Mouse (Mus musculus) limb, embryonic 14.5 days (tissue): ENCODE measurements around the gene Car15. TPM values are rescaled to one million over a fixed set of nuclear protein-coding genes. Genes with fewer than 3 reads are reported as not detected.

Experiments used
- ATAC-seq: fragments of 200-750 bp; cut with Nextera tagmentation; 2 replicates; pipeline ENCODE4 v1.8.0; 2017; ENCODE audit warnings: low read depth, moderate number of reproducible peaks, moderate TSS enrichment; ENCODE audit not compliant: low FRiP score
- DNase-seq: peaks from one replicate; pipeline ENCODE4 v3.0.0-alpha.2; 2015; ENCODE audit warnings: low spot score
- H3K27ac ChIP-seq: fragments of 300-500 bp; sonication (generic); replicated peaks from 2 replicates; pipeline ENCODE4 v1.5.1; 2014; ENCODE audit warnings: low read depth, mild to moderate bottlenecking, low read length, moderate library complexity, mixed read lengths
- H3K27me3 ChIP-seq: fragments of 300-500 bp; sonication (generic); 2 replicates; pipeline ENCODE4 v1.6.1; 2014; ENCODE audit warnings: low read length, mixed read lengths; ENCODE audit not compliant: control insufficient read depth, insufficient read depth
- H3K36me3 ChIP-seq: fragments of 300-500 bp; sonication (generic); 2 replicates; pipeline ENCODE4 v1.6.1; 2014; ENCODE audit warnings: mild to moderate bottlenecking, low read length, moderate library complexity, mixed read lengths; ENCODE audit not compliant: control insufficient read depth, insufficient read depth
- H3K4me1 ChIP-seq: fragments of 300-500 bp; sonication (generic); 2 replicates; pipeline ENCODE4 v1.6.1; 2014; ENCODE audit warnings: antibody characterized with exemption, low read length, mixed read lengths; ENCODE audit not compliant: control insufficient read depth, insufficient read depth
- H3K4me2 ChIP-seq: fragments of 300-500 bp; sonication (generic); replicated peaks from 2 replicates; pipeline ENCODE4 v1.6.1; 2014; ENCODE audit warnings: low read depth, mild to moderate bottlenecking, low read length, moderate library complexity; ENCODE audit not compliant: severe bottlenecking
- H3K4me3 ChIP-seq: fragments of 300-500 bp; sonication (generic); replicated peaks from 2 replicates; pipeline ENCODE4 v1.5.1; 2014; ENCODE audit warnings: low read length
- H3K9ac ChIP-seq: fragments of 300-500 bp; sonication (generic); 2 replicates; pipeline ENCODE4 v1.6.1; 2014; ENCODE audit warnings: mild to moderate bottlenecking, low read depth, low read length, moderate library complexity; ENCODE audit not compliant: severe bottlenecking
- H3K9me3 ChIP-seq: fragments of 300-500 bp; sonication (generic); 2 replicates; pipeline ENCODE4 v1.6.1; 2016; ENCODE audit warnings: low read length; ENCODE audit not compliant: control insufficient read depth
- POLR2A ChIP-seq: fragments of 200-500 bp; IDR thresholded peaks from 2 replicates; pipeline ENCODE4 v1.8.0; 2012; ENCODE audit warnings: inconsistent platforms, mild to moderate bottlenecking, moderate library complexity, borderline replicate concordance; ENCODE audit not compliant: insufficient read depth, insufficient read length; ENCODE audit errors: extremely low read depth
- WGBS: fragments of 180-500 bp; shearing (Covaris S2); extraction: QIAGEN DNeasy Blood & Tissue Kit; methylation state at CpG from one replicate; pipeline ENCODE4 v1.1.7; 2014; 5-methylcytosine and 5-hydroxymethylcytosine counted together
- polyA plus RNA-seq, 2 experiments: library from polyadenylated mRNA; depleted of rRNA in 1 of 2; stranded (reverse) in 1 of 2; unstranded in 1 of 2; fragments of >200 nt; fragmentation: Nextera tagmentation in 1 of 2; extraction: Ambion mirVana in 1 of 2; gene quantifications; 2 replicates each; pipeline versions ENCODE4 v1.2.1 to v1.2.3; 2012 to 2014

Car15 gene
- polyA plus RNA-seq, 2 experiments, result 3.2 to 8.6 TPM

GRCm38 (mm10) chr16:17872995-17873394 lies 34.8 kb upstream of the Car15 start:
- Histone ChIP-seq H3K36me3 (peaks cover 44% of the 10 kb centered on the region), H3K4me3 (no peak overlapping the region), H3K4me2 (no peak overlapping the region), H3K9me3 (no peaks in the 10 kb centered on the region), H3K27ac (no peak overlapping the region), H3K4me1 (no peaks in the 10 kb centered on the region), H3K9ac (no peak overlapping the region), H3K27me3 (no peaks in the 10 kb centered on the region)
- TF ChIP-seq POLR2A, result no peak
- ATAC-seq, result no peak
- WGBS, result 47% methylated on average over 4 of the region's 4 CpGs
- DNase-seq, result no peak

DNA sequence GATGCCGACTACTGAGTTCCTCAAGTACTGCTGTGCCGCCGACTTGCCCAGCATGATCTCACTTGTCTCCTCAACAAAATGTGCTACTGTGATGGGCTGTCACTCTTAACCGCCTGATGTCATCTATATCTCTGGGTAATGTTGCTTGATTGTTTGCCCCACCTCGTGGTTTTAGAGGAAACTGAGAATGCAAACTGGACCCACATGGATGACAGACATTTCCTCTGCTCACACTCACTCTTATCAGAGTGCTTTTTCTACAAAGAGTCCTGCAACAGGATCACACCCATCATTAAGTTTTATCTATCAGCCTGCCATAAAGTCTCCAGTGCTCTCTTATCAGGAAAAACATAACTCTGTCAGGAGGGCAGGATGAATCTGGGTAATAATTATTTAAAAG lies 33.1 kb upstream of the Car15 start:
- Histone ChIP-seq H3K4me1 (no peaks in the 10 kb centered on the region), H3K9me3 (no peaks in the 10 kb centered on the region), H3K4me3 (no peak overlapping the region), H3K27me3 (no peaks in the 10 kb centered on the region), H3K36me3 (peaks cover 38% of the 10 kb centered on the region), H3K27ac (no peak overlapping the region), H3K4me2 (no peak overlapping the region), H3K9ac (no peak overlapping the region)
- no peak for ATAC-seq
- TF ChIP-seq POLR2A, result no peak
- DNase-seq, result no peak
- WGBS, result 86% methylated on average over 5 of the region's 5 CpGs

GRCm38 (mm10) chr16:17865770-17866169 lies 27.6 kb upstream of the Car15 start:
- no peak overlapping the region for H3K4me3 ChIP-seq
- no peak overlapping the region for H3K27ac ChIP-seq
- ATAC-seq (no peak), DNase-seq (no peak)
- no peak for TF ChIP-seq POLR2A
- H3K27me3 ChIP-seq, result no peaks in the 10 kb centered on the region
- no peaks in the 10 kb centered on the region for H3K4me1 ChIP-seq
- no peak overlapping the region for H3K4me2 ChIP-seq
- H3K9ac ChIP-seq, result no peak overlapping the region
- 42% methylated on average over 6 of the region's 6 CpGs for WGBS
- no peaks in the 10 kb centered on the region for H3K9me3 ChIP-seq
- peaks cover 31% of the 10 kb centered on the region for H3K36me3 ChIP-seq

DNA sequence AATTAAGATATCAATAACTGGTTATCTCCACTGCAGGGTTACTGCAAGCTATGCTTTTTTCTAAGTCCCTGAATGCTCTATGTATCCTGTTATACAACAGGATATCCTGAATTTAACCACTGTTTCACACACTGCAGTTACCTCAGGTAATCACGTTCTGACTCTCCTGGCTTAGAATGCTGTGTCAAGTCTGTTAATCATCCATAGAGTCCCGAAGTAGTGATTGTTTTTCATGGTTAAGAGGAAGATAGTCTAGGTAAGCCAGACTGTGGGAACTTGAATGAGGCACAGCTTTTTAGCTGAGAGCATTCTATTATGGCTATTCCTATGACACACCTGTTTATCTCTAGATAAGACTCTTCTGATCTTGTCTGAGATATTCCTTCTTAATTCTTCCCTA lies 27.1 kb upstream of the Car15 start:
- Histone ChIP-seq H3K4me1 (no peaks in the 10 kb centered on the region), H3K4me3 (no peak overlapping the region), H3K9me3 (no peaks in the 10 kb centered on the region), H3K9ac (no peak overlapping the region), H3K4me2 (no peak overlapping the region), H3K27me3 (no peaks in the 10 kb centered on the region), H3K36me3 (peaks cover 31% of the 10 kb centered on the region), H3K27ac (no peak overlapping the region)
- no peak for ATAC-seq
- no peak for TF ChIP-seq POLR2A
- WGBS, result 89% methylated on average over 2 of the region's 2 CpGs
- no peak for DNase-seq

DNA sequence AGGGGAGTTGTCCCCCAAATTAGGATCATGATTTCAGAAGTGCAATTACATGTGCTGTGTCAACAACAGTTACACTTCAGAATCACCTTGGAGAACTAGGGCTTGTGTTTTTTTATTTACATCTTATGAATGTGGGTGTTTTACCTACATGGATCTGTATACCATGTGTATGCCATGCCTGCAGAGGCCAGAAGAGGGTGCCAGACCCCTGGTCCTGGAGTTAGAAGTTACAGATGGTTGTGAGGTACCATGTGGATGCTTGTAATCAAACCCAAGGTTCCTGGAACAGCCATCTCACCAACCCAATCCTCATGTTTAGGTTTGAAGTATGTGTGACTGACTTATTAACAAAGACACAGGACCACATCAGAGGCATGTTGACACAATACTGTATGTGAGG lies 20.4 kb upstream of the Car15 start:
- no peak for TF ChIP-seq POLR2A
- peaks cover 74% of the 10 kb centered on the region for H3K36me3 ChIP-seq
- no peak overlapping the region for H3K27ac ChIP-seq
- H3K9ac ChIP-seq, result no peak overlapping the region
- ATAC-seq (no peak), DNase-seq (no peak)
- H3K27me3 ChIP-seq, result no peaks in the 10 kb centered on the region
- H3K4me3 ChIP-seq, result no peak overlapping the region
- no peaks in the 10 kb centered on the region for H3K4me1 ChIP-seq
- H3K4me2 ChIP-seq, result no peak overlapping the region
- no peaks in the 10 kb centered on the region for H3K9me3 ChIP-seq

GRCm38 (mm10) chr16:17857157-17857556 lies 19.0 kb upstream of the Car15 start:
- Histone ChIP-seq H3K9me3 (no peaks in the 10 kb centered on the region), H3K9ac (no peak overlapping the region), H3K27me3 (no peaks in the 10 kb centered on the region), H3K4me2 (no peak overlapping the region), H3K4me3 (no peak overlapping the region), H3K4me1 (no peaks in the 10 kb centered on the region), H3K27ac (no peak overlapping the region), H3K36me3 (peaks cover 82% of the 10 kb centered on the region)
- ATAC-seq (no peak), DNase-seq (no peak)
- WGBS, result 89% methylated on average over 7 of the region's 7 CpGs
- TF ChIP-seq POLR2A, result no peak
